Mouse (Mus musculus) E14TG2a.4 (cell line): ENCODE measurements around the gene Sf3a3.

Experiments
- CTCF ChIP-seq: conservative IDR thresholded peaks from 2 replicates; pipeline ENCODE4 v1.5.1; 2014; ENCODE audit warnings: low read length
- POU5F1 ChIP-seq: IDR thresholded peaks from 2 replicates; pipeline ENCODE4 v1.6.1; 2014; ENCODE audit warnings: low read length, borderline replicate concordance

GRCm38 (mm10) chr4:124759305-124759811 lies 44.8 kb downstream of the Sf3a3 start:
- TF ChIP-seq CTCF (no peak), POU5F1 (no peak)
